Mouse (Mus musculus): ENCODE data around the gene Rpp40. TPM values are rescaled to one million over a fixed set of nuclear protein-coding genes. Genes with fewer than 3 reads are reported as not detected.

Rpp40 gene
- total RNA-seq, 2 experiments from 2014 or later, result 6.1 to 10.0 TPM

DNA sequence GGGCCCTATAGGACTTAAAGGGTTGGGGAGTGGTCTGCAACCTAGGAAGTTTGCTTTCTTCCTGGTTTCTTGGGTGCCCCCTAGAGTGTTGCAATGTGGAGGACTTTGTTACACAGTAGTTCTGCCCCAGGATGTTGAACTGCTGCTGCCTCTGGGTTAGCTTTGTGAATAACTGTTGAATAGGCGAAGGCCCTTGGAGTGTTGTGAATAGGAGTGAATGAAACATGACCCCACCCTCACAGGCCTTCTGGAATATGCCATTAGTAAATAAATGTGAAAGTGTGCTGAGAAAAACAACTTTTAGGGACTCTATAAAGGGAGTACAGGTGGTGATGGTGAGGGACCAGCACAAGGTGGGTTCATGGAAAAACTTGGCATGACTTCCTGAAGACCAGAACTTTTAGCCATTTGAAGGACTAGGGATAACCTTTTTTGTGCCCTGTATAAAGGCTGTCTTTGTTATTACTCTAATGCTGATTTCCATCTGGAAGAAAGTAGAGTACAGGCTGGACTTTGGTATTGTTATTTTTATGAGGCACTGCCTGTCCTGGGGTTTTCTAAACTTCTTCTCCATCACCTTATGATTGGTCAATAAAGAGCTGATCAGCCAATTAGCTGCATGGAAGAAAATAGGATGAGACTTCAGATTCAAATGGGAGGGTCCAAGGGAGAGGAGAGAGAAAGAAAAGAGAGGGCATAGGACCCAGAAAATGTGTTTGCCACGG, 53.1 kb downstream of the Rpp40 start:
- DNase-seq (ENCODE audit: low spot score in 2 of 2), result no peak

DNA sequence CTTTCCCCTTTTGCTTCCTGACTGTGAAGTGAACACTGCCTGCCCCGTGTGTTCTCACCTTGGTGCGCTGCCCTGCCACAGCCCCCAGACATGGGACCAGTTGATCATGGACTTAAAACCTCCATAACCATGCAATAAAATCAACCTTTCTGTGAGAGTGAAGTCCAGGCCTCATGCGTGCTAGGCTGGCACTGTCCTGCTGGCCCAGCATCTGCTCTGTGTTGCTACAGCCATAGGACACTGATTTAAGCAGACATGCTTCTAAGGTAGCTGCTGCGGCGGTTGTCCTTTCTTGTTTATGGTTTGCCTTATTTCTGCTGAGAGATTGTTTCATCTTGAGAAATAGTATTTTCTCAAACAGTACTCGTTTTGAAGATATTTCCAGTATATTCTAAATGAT, 54.6 kb downstream of the Rpp40 start:
- DNase-seq (ENCODE audit: low spot score in 2 of 2), result no peak

DNA sequence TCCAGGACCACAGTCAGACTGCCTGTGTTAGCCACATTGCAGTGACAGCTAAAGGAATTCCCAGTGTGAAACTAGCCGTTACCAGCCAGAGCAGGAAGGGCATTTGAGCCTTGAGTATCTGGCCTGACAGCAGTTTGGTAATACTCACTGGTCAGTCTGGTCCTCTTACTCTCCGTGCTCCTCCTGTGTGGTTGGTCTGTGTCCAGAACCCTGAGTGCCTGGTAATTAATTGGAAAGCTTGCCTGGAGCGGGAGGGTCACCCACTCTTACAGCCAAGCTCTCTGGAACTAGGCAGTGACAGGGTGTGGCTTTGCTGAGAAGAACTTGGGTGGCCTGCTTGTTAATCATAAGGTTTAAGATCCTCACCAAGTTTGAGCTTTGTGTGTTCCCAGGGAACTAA, 57.5 kb downstream of the Rpp40 start:
- DNase-seq (ENCODE audit: low spot score in 2 of 2), result no peak

DNA sequence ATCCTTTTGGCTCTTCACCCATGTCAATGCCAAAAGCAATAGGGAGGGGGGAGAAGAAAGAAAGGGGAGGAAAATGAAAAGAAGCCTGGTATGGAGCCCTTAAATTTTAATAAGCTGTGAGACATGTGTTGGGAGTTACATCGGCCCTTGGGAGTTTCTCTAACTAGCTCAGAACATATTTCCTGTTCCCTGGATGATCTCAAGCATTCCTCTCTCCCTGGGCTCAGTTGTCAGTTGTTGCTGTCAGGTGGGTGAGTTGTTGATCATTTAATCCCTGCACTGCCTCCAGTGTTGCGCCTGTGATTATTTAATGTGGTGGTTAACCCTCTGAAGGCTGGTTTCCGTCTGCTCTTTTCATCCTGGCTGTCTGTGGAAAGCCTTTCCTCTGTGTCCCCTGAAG, 60.9 kb downstream of the Rpp40 start:
- DNase-seq (ENCODE audit: low spot score in 2 of 2), result no peak

Other genes with a start within 250 kb of the Rpp40 start
- gene Cdyl, start 246.5 kb downstream of the Rpp40 start, total RNA-seq (2021), result 10 to 100 TPM; 31.5 to 32.7 TPM
- 10 to 100 TPM; 15.1 to 18.3 TPM for gene Ppp1r3g, start 52.5 kb upstream of the Rpp40 start, total RNA-seq (2021)
- gene Fars2, start 211.1 kb upstream of the Rpp40 start, total RNA-seq (2021), result 10 to 100 TPM; 34.7 to 42.2 TPM
- gene Lyrm4, start 211.2 kb upstream of the Rpp40 start, total RNA-seq (2021), result 10 to 100 TPM; 21.6 to 22.8 TPM